ENCODE assay signal across 22 mouse cellular contexts in the genomic region with DNA sequence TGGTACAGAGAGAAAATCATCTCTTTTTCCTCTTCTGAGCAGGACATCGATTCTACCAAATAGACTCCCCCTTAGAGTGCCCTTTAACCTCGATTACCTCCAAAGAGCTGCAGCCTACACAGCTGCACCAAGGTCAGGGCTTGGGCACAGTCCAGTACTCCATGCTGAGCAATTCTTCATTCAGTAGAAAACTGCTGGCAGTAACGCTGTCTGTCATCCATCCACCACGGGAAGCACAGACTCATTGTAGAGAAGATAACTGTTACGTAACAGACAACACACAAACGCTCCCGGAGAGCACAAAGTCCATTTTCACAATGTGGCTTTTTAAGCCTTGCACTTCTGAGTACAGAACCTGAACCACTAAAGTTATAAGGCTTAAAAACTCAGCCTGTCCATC. TPM values are rescaled to one million over a fixed set of nuclear protein-coding genes. Genes with fewer than 3 reads are reported as not detected.
A peak's percentile ranks its signal among the peaks of the same experiment; 100 is the strongest.
DNase-seq lines count a peak whose midpoint lies in the region; ATAC-seq and TF ChIP-seq lines count a peak whose summit lies in the region.
"Had no signal": no experiment of that assay in that cellular context is flagged by ENCODE, and none has a peak within 500 bp of the region (broad histone marks: within the 10 kb centered on the region; RNA-seq: fewer than 3 reads in every experiment).

No protein-coding gene starts in this region.

- TF ChIP-seq CTCF in forebrain, postnatal 0 days (IDR thresholded peaks at IDR 0.05; ENCODE audit: low read depth), result no peak

- H3K27me3 ChIP-seq in intestine, embryonic 15.5 days (replicated peaks), result no peaks in the 10 kb centered on the region
- H3K27me3 ChIP-seq in liver, embryonic 13.5 days, result no peaks in the 10 kb centered on the region
- H3K27me3 ChIP-seq in forebrain, postnatal 0 days (ENCODE audit: insufficient read depth, low read length), result no peaks in the 10 kb centered on the region
- H3K27me3 ChIP-seq: forebrain, embryonic 13.5 days had no signal

- 0 out of 2 replicates have a peak, but pooled peaks cover 3% of the 10 kb centered on the region for H3K4me1 ChIP-seq in intestine, embryonic 15.5 days (replicated peaks)
- H3K4me1 ChIP-seq in liver, embryonic 13.5 days (replicated peaks), result peaks cover 4% of the 10 kb centered on the region; the same call in 1 of the 2 replicates
- no peaks in the 10 kb centered on the region for H3K4me1 ChIP-seq in forebrain, postnatal 0 days (ENCODE audit: insufficient read depth)
- H3K4me1 ChIP-seq: forebrain, embryonic 13.5 days; heart, embryonic 10.5 days had no signal

- no peak overlapping the region for H3K27ac ChIP-seq in intestine, embryonic 15.5 days
- peak overlapping the region; percentile 71; the same call in 1 of the 2 replicates for H3K27ac ChIP-seq in liver, embryonic 13.5 days
- H3K27ac ChIP-seq in forebrain, postnatal 0 days (ENCODE audit: low read depth, low read length), result no peak overlapping the region
- H3K27ac ChIP-seq: forebrain, embryonic 13.5 days; heart, embryonic 10.5 days; hindbrain, postnatal 0 days had no signal

- H3K4me3 ChIP-seq in intestine, embryonic 15.5 days (replicated peaks), result no peak overlapping the region
- no peak overlapping the region for H3K4me3 ChIP-seq in liver, embryonic 13.5 days (replicated peaks)
- H3K4me3 ChIP-seq in forebrain, postnatal 0 days (ENCODE audit: low read depth, low read length), result no peak overlapping the region
- H3K4me3 ChIP-seq: forebrain, embryonic 13.5 days; heart, embryonic 10.5 days had no signal

- no peaks in the 10 kb centered on the region for H3K9me3 ChIP-seq in intestine, embryonic 15.5 days
- no peaks in the 10 kb centered on the region for H3K9me3 ChIP-seq in liver, embryonic 13.5 days (replicated peaks)
- peaks cover 4% of the 10 kb centered on the region; the same call in 1 of the 2 replicates for H3K9me3 ChIP-seq in forebrain, postnatal 0 days (ENCODE audit: low read length)
- H3K9me3 ChIP-seq: forebrain, embryonic 13.5 days; heart, embryonic 10.5 days had no signal

- H3K4me2 ChIP-seq in intestine, embryonic 15.5 days (replicated peaks), result no peak overlapping the region
- H3K4me2 ChIP-seq in liver, embryonic 13.5 days, result no peak overlapping the region
- H3K4me2 ChIP-seq in forebrain, postnatal 0 days (ENCODE audit: low read depth), result no peak overlapping the region
- H3K4me2 ChIP-seq: forebrain, embryonic 13.5 days had no signal

- WGBS in intestine, embryonic 15.5 days, result 77% methylated on average over 7 of the region's 7 CpGs
- 68% methylated on average over 7 of the region's 7 CpGs for WGBS in liver, embryonic 13.5 days (ENCODE audit: insufficient replicate concordance)
- 88% methylated on average over 7 of the region's 7 CpGs for WGBS in forebrain, postnatal 0 days

- DNase-seq in heart, adult 11 months, result peak; percentile 19
- no peak for DNase-seq in heart, postnatal 14 days
- DNase-seq in adipocyte (ENCODE audit: low spot score), result peak; percentile 42
- DNase-seq in liver, embryonic 13.5 days, result no peak
- no peak for DNase-seq in cerebellum, postnatal 14 days
- no peak for DNase-seq in right cerebral cortex, postnatal 4 days
- no peak for DNase-seq in forebrain, postnatal 0 days
- DNase-seq: cerebellum, adult 9-10 months; embryo, embryonic 11 days; heart, postnatal 36 days; lung, adult 18-20 months; right cerebral cortex, postnatal 14 days had no signal

- intact Hi-C loops in heart, postnatal 14 days (cut with DNase I), result no loop called here

- H3K9ac ChIP-seq in intestine, embryonic 15.5 days, result no peak overlapping the region
- no peak overlapping the region for H3K9ac ChIP-seq in liver, embryonic 13.5 days
- no peak overlapping the region for H3K9ac ChIP-seq in forebrain, postnatal 0 days
- H3K9ac ChIP-seq: forebrain, embryonic 13.5 days had no signal

- peak; percentile 82 for ATAC-seq in intestine, embryonic 15.5 days
- peak; percentile 84 for ATAC-seq in liver, embryonic 13.5 days (ENCODE audit: low read depth)
- ATAC-seq in forebrain, postnatal 0 days, result no peak
- ATAC-seq: forebrain, embryonic 13.5 days; hindbrain, postnatal 0 days had no signal

- H3K36me3 ChIP-seq in intestine, embryonic 15.5 days, result peaks cover 26% of the 10 kb centered on the region
- H3K36me3 ChIP-seq in liver, embryonic 13.5 days, result peaks cover 66% of the 10 kb centered on the region
- peaks cover 54% of the 10 kb centered on the region for H3K36me3 ChIP-seq in forebrain, postnatal 0 days (ENCODE audit: insufficient read depth)

RNA-seq across cellular contexts. Expression of gene Spdye4c, which starts 21.3 kb away (rescaled TPM):
- not detected for total RNA-seq in heart, postnatal 14 days (2021)
- polyA plus RNA-seq in intestine, embryonic 15.5 days (2015; fragmentation: Nextera tagmentation; extraction: Ambion mirVana), result not detected in 2 replicates
- not detected in 2 replicates for polyA plus RNA-seq in liver, embryonic 13.5 days (2015; fragmentation: Nextera tagmentation; extraction: Ambion mirVana)
- not detected in 2 replicates for total RNA-seq in forebrain, postnatal 0 days (2014; rRNA removed)
- not detected in 2 replicates for polyA plus RNA-seq in forebrain, postnatal 0 days (2015; fragmentation: Nextera tagmentation; extraction: Ambion mirVana)
- total RNA-seq: gastrocnemius, adult 8-10 months; heart, postnatal 36 days; hindbrain, postnatal 0 days; layer of hippocampus, postnatal 10 days; left cerebral cortex, postnatal 10 days; megakaryocyte progenitor cell, adult 5-6 weeks; midbrain, postnatal 0 days had no signal
- polyA plus RNA-seq: forebrain, embryonic 13.5 days; heart, embryonic 10.5 days; hindbrain, postnatal 0 days; midbrain, postnatal 0 days; neural tube, embryonic 11.5 days had no signal

Comparison
In these comparisons a context has a peak if more than half of its experiments do, and no peak if none do; other contexts are left out.
1. DNase-seq: peak in heart, adult 11 months (single experiment) and adipocyte (single experiment); none in heart, postnatal 14 days (0 of 2), liver, embryonic 13.5 days (single experiment), cerebellum, postnatal 14 days (0 of 2), right cerebral cortex, postnatal 4 days (single experiment) and forebrain, postnatal 0 days (single experiment).